In the genomic region with DNA sequence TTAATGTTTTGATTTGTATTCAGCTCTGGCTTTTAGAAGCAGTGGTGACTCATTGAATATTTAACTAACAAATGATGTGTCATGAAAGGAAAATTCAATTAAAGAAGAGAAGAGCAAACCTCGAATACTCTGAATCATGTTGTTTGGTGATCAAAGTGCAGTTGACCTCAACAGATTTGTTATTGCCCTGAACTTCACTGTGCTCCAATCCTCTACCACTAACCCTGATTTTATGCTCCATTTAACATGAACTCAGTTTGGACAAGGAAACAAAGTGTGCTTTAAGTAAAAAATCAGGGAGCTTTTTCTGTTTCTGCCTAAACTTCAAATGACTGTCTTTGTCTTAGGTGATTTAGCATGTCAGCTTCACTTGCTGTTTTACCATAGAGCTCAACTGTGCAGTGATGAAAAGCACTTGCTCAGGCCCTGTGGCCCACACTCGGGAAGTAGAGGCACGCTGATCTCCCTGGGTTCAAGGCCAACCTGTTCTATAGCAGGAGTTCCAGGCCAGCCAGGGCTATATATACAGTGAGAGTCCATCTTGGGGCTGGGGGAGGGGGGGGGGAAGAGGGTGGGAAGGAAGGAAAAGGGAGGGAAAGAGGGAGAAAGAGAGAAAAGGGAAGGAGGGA, we compare ENCODE assay signal across 18 mouse cellular contexts. TPM values are rescaled to one million over a fixed set of nuclear protein-coding genes. Genes with fewer than 3 reads are reported as not detected.
DNase-seq lines count a peak whose midpoint lies in the region; ATAC-seq lines count a peak whose summit lies in the region.
"Had no signal": no experiment of that assay in that cellular context is flagged by ENCODE, and none has a peak within 500 bp of the region (broad histone marks: within the 10 kb centered on the region; RNA-seq: fewer than 3 reads in every experiment).

No protein-coding gene starts in this region.

- no peaks in the 10 kb centered on the region for H3K9me3 ChIP-seq in forebrain, embryonic 10.5 days
- no peaks in the 10 kb centered on the region for H3K9me3 ChIP-seq in heart, embryonic 11.5 days (replicated peaks; ENCODE audit: control insufficient read depth, low read length)
- H3K9me3 ChIP-seq: embryonic facial prominence, embryonic 15.5 days; heart, embryonic 15.5 days; intestine, embryonic 15.5 days; limb, embryonic 15.5 days; lung, embryonic 15.5 days; neural tube, embryonic 12.5 days; stomach, embryonic 15.5 days had no signal

- peaks cover 4% of the 10 kb centered on the region for H3K4me1 ChIP-seq in forebrain, embryonic 10.5 days
- H3K4me1 ChIP-seq in heart, embryonic 11.5 days (ENCODE audit: control insufficient read depth, insufficient read depth, low read length) = peaks cover 19% of the 10 kb centered on the region
- H3K4me1 ChIP-seq: embryonic facial prominence, embryonic 15.5 days; intestine, embryonic 15.5 days; limb, embryonic 15.5 days; lung, embryonic 15.5 days; neural tube, embryonic 12.5 days; stomach, embryonic 15.5 days had no signal

- ATAC-seq in inflammation-experienced regulatory T-cells, adult 6 months = peak; percentile 11
- no peak for ATAC-seq in heart, embryonic 11.5 days (replicated peaks; ENCODE audit: insufficient number of reproducible peaks, low FRiP score, low TSS enrichment)
- ATAC-seq: forebrain, embryonic 14.5 days; intestine, embryonic 15.5 days; midbrain, embryonic 16.5 days had no signal

- peak; percentile 34 for DNase-seq in kidney, postnatal 14 days
- no peak for DNase-seq in kidney, postnatal 4 days
- DNase-seq in 3T3-L1 (ENCODE audit: low read depth, low spot score) = peak; percentile 9
- peak; percentile 38 to 49 for DNase-seq in B cell, adult 2 months
- DNase-seq in forebrain, embryonic 10.5 days (ENCODE audit: extremely low spot score, low spot score) = no peak
- DNase-seq: cerebellum, adult 8-10 months; layer of hippocampus, adult 9-11 months had no signal

- WGBS in forebrain, embryonic 10.5 days = 62% methylated on average over 3 of the region's 3 CpGs
- 65% methylated on average over 3 of the region's 3 CpGs for WGBS in heart, embryonic 11.5 days (ENCODE audit: insufficient replicate concordance)

- no peaks in the 10 kb centered on the region for H3K27me3 ChIP-seq in forebrain, embryonic 10.5 days (ENCODE audit: poor library complexity, severe bottlenecking)
- no peaks in the 10 kb centered on the region; the same call in 1 of the 2 replicates for H3K27me3 ChIP-seq in heart, embryonic 11.5 days (ENCODE audit: control insufficient read depth, insufficient read depth, low read length)
- H3K27me3 ChIP-seq: embryonic facial prominence, embryonic 15.5 days; heart, embryonic 15.5 days; intestine, embryonic 15.5 days; limb, embryonic 15.5 days; lung, embryonic 15.5 days; neural tube, embryonic 12.5 days; stomach, embryonic 15.5 days had no signal

- no peak overlapping the region for H3K27ac ChIP-seq in forebrain, embryonic 10.5 days
- no peak overlapping the region for H3K27ac ChIP-seq in heart, embryonic 11.5 days (ENCODE audit: low read depth, low read length)
- H3K27ac ChIP-seq: embryonic facial prominence, embryonic 15.5 days; heart, embryonic 15.5 days; intestine, embryonic 15.5 days; limb, embryonic 15.5 days; lung, embryonic 15.5 days; neural tube, embryonic 12.5 days; stomach, embryonic 15.5 days had no signal

- no peak overlapping the region for H3K4me3 ChIP-seq in forebrain, embryonic 10.5 days
- no peak overlapping the region for H3K4me3 ChIP-seq in heart, embryonic 11.5 days (ENCODE audit: low read depth, low read length)
- H3K4me3 ChIP-seq: embryonic facial prominence, embryonic 15.5 days; heart, embryonic 15.5 days; intestine, embryonic 15.5 days; limb, embryonic 15.5 days; lung, embryonic 15.5 days; neural tube, embryonic 12.5 days; stomach, embryonic 15.5 days had no signal

- no peak overlapping the region for H3K9ac ChIP-seq in heart, embryonic 11.5 days (ENCODE audit: low read depth, low read length)
- H3K9ac ChIP-seq: embryonic facial prominence, embryonic 15.5 days; heart, embryonic 15.5 days; intestine, embryonic 15.5 days; limb, embryonic 15.5 days; lung, embryonic 15.5 days; neural tube, embryonic 12.5 days; stomach, embryonic 15.5 days had no signal

- no peak overlapping the region for H3K4me2 ChIP-seq in heart, embryonic 11.5 days
- H3K4me2 ChIP-seq: embryonic facial prominence, embryonic 15.5 days; heart, embryonic 15.5 days; intestine, embryonic 15.5 days; limb, embryonic 15.5 days; lung, embryonic 15.5 days; neural tube, embryonic 12.5 days had no signal

- H3K36me3 ChIP-seq in forebrain, embryonic 10.5 days (replicated peaks) = no peaks in the 10 kb centered on the region
- H3K36me3 ChIP-seq in heart, embryonic 11.5 days (ENCODE audit: control insufficient read depth, insufficient read depth, low read length) = no peaks in the 10 kb centered on the region
- H3K36me3 ChIP-seq: embryonic facial prominence, embryonic 15.5 days; heart, embryonic 15.5 days; intestine, embryonic 15.5 days; limb, embryonic 15.5 days; lung, embryonic 15.5 days; neural tube, embryonic 12.5 days; stomach, embryonic 15.5 days had no signal

RNA-seq across cellular contexts. Expression of a gene that starts 57.1 kb away (rescaled TPM):
- polyA plus RNA-seq in inflammation-experienced regulatory T-cells, adult 6 months (2017; shearing (Covaris generic)) = 10 to 100 TPM in 2 of 3 experiments, 1 to 10 TPM in 1; 9.3 to 14.3 (median 13.8) TPM
- 0.32 and 0.42 TPM in 2 replicates for polyA plus RNA-seq in forebrain, embryonic 10.5 days (2016; fragmentation: Nextera tagmentation; extraction: Ambion mirVana)
- polyA plus RNA-seq in heart, embryonic 11.5 days (2014; fragmentation: Nextera tagmentation; extraction: Ambion mirVana) = 3.2 and 4.2 TPM in 2 replicates

Comparison
In these comparisons a context has a peak if more than half of its experiments do, and no peak if none do; other contexts are left out.
1. DNase-seq: peak in kidney, postnatal 14 days (single experiment), 3T3-L1 (single experiment) and B cell, adult 2 months (2 of 2); none in kidney, postnatal 4 days (0 of 2) and forebrain, embryonic 10.5 days (single experiment).